Mouse (Mus musculus) limb, embryonic 14.5 days (tissue): ENCODE data around the gene Gm15013. TPM values are rescaled to one million over a fixed set of nuclear protein-coding genes. Genes with fewer than 3 reads are reported as not detected.

Source experiments
- ATAC-seq: fragments of 200-750 bp; cut with Nextera tagmentation; 2 replicates; pipeline ENCODE4 v1.8.0; 2017; ENCODE audit warnings: low read depth, moderate number of reproducible peaks, moderate TSS enrichment; ENCODE audit not compliant: low FRiP score
- DNase-seq: peaks from one replicate; pipeline ENCODE4 v3.0.0-alpha.2; 2015; ENCODE audit warnings: low spot score
- H3K27ac ChIP-seq: fragments of 300-500 bp; sonication (generic); replicated peaks from 2 replicates; pipeline ENCODE4 v1.5.1; 2014; ENCODE audit warnings: low read depth, mild to moderate bottlenecking, low read length, moderate library complexity, mixed read lengths
- H3K27me3 ChIP-seq: fragments of 300-500 bp; sonication (generic); 2 replicates; pipeline ENCODE4 v1.6.1; 2014; ENCODE audit warnings: low read length, mixed read lengths; ENCODE audit not compliant: control insufficient read depth, insufficient read depth
- H3K36me3 ChIP-seq: fragments of 300-500 bp; sonication (generic); 2 replicates; pipeline ENCODE4 v1.6.1; 2014; ENCODE audit warnings: mild to moderate bottlenecking, low read length, moderate library complexity, mixed read lengths; ENCODE audit not compliant: control insufficient read depth, insufficient read depth
- H3K4me1 ChIP-seq: fragments of 300-500 bp; sonication (generic); 2 replicates; pipeline ENCODE4 v1.6.1; 2014; ENCODE audit warnings: antibody characterized with exemption, low read length, mixed read lengths; ENCODE audit not compliant: control insufficient read depth, insufficient read depth
- H3K4me2 ChIP-seq: fragments of 300-500 bp; sonication (generic); replicated peaks from 2 replicates; pipeline ENCODE4 v1.6.1; 2014; ENCODE audit warnings: low read depth, mild to moderate bottlenecking, low read length, moderate library complexity; ENCODE audit not compliant: severe bottlenecking
- H3K4me3 ChIP-seq: fragments of 300-500 bp; sonication (generic); replicated peaks from 2 replicates; pipeline ENCODE4 v1.5.1; 2014; ENCODE audit warnings: low read length
- H3K9ac ChIP-seq: fragments of 300-500 bp; sonication (generic); 2 replicates; pipeline ENCODE4 v1.6.1; 2014; ENCODE audit warnings: mild to moderate bottlenecking, low read depth, low read length, moderate library complexity; ENCODE audit not compliant: severe bottlenecking
- H3K9me3 ChIP-seq: fragments of 300-500 bp; sonication (generic); 2 replicates; pipeline ENCODE4 v1.6.1; 2016; ENCODE audit warnings: low read length; ENCODE audit not compliant: control insufficient read depth
- POLR2A ChIP-seq: fragments of 200-500 bp; IDR thresholded peaks from 2 replicates; pipeline ENCODE4 v1.8.0; 2012; ENCODE audit warnings: inconsistent platforms, mild to moderate bottlenecking, moderate library complexity, borderline replicate concordance; ENCODE audit not compliant: insufficient read depth, insufficient read length; ENCODE audit errors: extremely low read depth
- WGBS: fragments of 180-500 bp; shearing (Covaris S2); extraction: QIAGEN DNeasy Blood & Tissue Kit; methylation state at CpG from one replicate; pipeline ENCODE4 v1.1.7; 2014; 5-methylcytosine and 5-hydroxymethylcytosine counted together
- polyA plus RNA-seq, 2 experiments: library from polyadenylated mRNA; depleted of rRNA in 1 of 2; stranded (reverse) in 1 of 2; unstranded in 1 of 2; fragments of >200 nt; fragmentation: Nextera tagmentation in 1 of 2; extraction: Ambion mirVana in 1 of 2; gene quantifications; 2 replicates each; pipeline versions ENCODE4 v1.2.1 to v1.2.3; 2012 to 2014

Gene Gm15013
- polyA plus RNA-seq, 2 experiments: 0.25 TPM; not detected in 1

- no peak for TF ChIP-seq POLR2A
- 85% methylated on average over 2 of the region's 2 CpGs for WGBS
- Histone ChIP-seq H3K4me2 (no peak overlapping the region), H3K27ac (no peak overlapping the region), H3K4me3 (no peak overlapping the region), H3K9me3 (no peaks in the 10 kb centered on the region), H3K4me1 (no peaks in the 10 kb centered on the region), H3K36me3 (0 out of 2 replicates have a peak, but pooled peaks cover 2% of the 10 kb centered on the region), H3K27me3 (no peaks in the 10 kb centered on the region), H3K9ac (no peak overlapping the region)
- ATAC-seq (no peak), DNase-seq (no peak)
These were observed 8.1 kb upstream of the Gm15013 start for GRCm38 (mm10) chrX:139722350-139722749.

DNA sequence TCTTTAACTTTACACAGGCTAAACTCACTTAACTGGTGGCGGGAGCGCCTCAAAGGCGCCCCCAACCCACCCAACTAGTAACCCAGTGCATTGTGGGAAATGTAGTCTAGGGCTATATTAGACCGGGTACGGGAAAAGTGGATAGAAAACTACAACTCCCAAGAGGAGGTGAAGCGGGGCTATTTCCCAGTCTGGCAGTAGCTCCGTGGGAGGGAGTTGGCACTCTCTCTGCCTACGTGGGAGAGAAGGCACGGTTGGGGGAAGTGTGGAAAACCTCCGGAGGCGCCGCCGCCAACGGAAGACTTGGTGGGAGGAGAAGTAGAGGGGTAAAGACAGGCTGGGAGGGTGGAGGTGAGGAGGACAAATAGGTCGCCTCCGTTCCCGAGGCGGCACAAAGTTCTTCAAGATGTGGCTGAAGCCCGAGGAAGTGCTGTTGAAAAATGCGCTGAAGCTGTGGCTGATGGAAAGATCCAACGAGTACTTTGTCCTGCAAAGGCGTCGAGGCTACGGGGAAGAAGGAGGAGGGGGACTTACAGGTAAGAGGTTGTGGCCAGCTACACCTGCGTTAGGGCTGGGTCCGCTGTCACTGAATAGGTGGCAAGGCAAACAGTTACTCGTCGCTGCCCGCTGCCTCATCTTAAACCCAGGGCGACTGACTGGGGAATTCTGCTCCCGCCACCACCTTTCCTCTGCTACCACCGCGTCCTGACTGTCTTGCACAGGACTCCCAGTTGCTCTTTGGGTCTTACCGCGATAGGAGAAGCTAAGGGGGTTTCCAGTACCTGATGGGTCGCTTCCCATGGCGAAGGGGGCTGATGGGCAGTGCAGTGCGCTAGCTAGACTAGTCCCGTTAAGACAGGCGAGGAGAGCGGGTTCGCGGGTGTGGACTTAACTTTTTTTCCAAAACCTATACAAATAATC, 29.2 kb downstream of the Gm15013 start, which contains the start of gene Tbc1d8b:
Gene Tbc1d8b (plus strand): TSS at position 222 of the 921 bp plus-strand sequence.
- Histone ChIP-seq H3K4me1 (no peaks in the 10 kb centered on the region), H3K36me3 (no peaks in the 10 kb centered on the region), H3K9me3 (no peaks in the 10 kb centered on the region), H3K4me3 (peak within 1 kb of the TSS; percentile 53), H3K4me2 (peak within 1 kb of the TSS; percentile 52), H3K27ac (peak within 1 kb of the TSS; percentile 33; the same call in 1 of the 2 replicates), H3K27me3 (no peaks in the 10 kb centered on the region; the same call in 1 of the 2 replicates), H3K9ac (peak within 1 kb of the TSS; percentile 63)
- TF ChIP-seq POLR2A: peak; percentile 77; the same call in 1 of the 2 replicates
- peak; percentile 95 for DNase-seq
- peak; percentile 97 for ATAC-seq
- 16% methylated on average over 42 of the region's 43 CpGs for WGBS

DNA sequence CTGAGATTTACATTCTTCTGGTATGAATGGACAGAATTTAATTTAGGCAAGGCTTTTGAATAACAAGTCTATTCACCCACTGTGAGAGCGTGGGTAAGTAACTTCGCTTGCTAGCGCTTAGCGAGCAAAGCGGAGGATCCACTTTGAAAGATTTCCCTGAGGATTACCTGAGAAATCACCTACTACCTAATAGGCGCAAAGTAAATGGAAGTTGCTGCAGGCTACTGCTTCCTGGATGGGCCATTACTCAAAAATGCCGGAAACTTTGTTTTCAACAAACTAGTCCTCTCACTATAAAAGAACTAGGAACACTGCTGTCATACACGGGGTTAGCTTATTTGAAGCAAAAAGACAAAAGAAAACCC, 29.9 kb downstream of the Gm15013 start:
- ATAC-seq (peak; percentile 36; the same call in 1 of the 2 replicates), DNase-seq (no peak)
- Histone ChIP-seq H3K27ac (0 out of 2 replicates have a peak overlapping the region, but pooled peaks have one; percentile 19), H3K4me3 (peak overlapping the region; percentile 53), H3K27me3 (no peaks in the 10 kb centered on the region; the same call in 1 of the 2 replicates), H3K9ac (peak overlapping the region; percentile 40; the same call in 1 of the 2 replicates), H3K4me2 (peak overlapping the region; percentile 52), H3K9me3 (no peaks in the 10 kb centered on the region), H3K36me3 (no peaks in the 10 kb centered on the region), H3K4me1 (no peaks in the 10 kb centered on the region)
- 23% methylated on average over 8 of the region's 8 CpGs for WGBS
- no peak for TF ChIP-seq POLR2A

DNA sequence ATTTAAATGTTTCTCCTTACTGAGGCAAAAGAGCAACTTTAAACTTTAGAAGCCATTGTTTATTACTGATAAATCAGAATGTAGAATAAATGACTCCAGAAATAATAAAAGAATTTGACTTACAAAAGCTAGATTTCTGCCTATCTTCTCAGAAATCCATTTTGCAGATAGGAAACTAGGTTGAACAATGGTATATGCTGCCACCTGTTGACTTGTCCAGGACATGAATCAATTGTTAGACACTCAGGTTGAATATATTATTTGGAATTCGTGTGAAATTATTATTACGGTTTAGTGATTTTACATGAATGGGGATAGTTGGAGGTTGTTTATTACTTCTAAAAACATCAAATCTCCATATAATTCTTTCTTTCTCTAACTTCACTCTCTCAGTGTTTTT, 48.5 kb downstream of the Gm15013 start:
- 70% methylated on average over 2 of the region's 2 CpGs for WGBS
- Histone ChIP-seq H3K27ac (no peak overlapping the region), H3K4me1 (no peaks in the 10 kb centered on the region), H3K9ac (no peak overlapping the region), H3K36me3 (no peaks in the 10 kb centered on the region), H3K27me3 (no peaks in the 10 kb centered on the region), H3K4me2 (no peak overlapping the region), H3K9me3 (no peaks in the 10 kb centered on the region), H3K4me3 (no peak overlapping the region)
- peak; percentile 21 for DNase-seq
- no peak for TF ChIP-seq POLR2A
- ATAC-seq: no peak

Other genes starting within 250 kb of the Gm15013 start
- gene D330045A20Rik, start 234.1 kb downstream of the Gm15013 start, polyA plus RNA-seq (2012; rRNA removed): 0.64 and 0.75 TPM in 2 replicates
- gene D330045A20Rik, start 234.1 kb downstream of the Gm15013 start, polyA plus RNA-seq (2014; fragmentation: Nextera tagmentation; extraction: Ambion mirVana): 0.90 and 0.99 TPM in 2 replicates
- gene Rnf128, start 151.2 kb downstream of the Gm15013 start, polyA plus RNA-seq (2012; rRNA removed): 3.0 and 3.3 TPM in 2 replicates
- 10.4 and 11.2 TPM in 2 replicates for gene Rnf128, start 151.2 kb downstream of the Gm15013 start, polyA plus RNA-seq (2014; fragmentation: Nextera tagmentation; extraction: Ambion mirVana)
- 8.3 and 10.0 TPM in 2 replicates for gene Tbc1d8b, start 29.5 kb downstream of the Gm15013 start, polyA plus RNA-seq (2012; rRNA removed)
- 2.5 and 2.6 TPM in 2 replicates for gene Tbc1d8b, start 29.5 kb downstream of the Gm15013 start, polyA plus RNA-seq (2014; fragmentation: Nextera tagmentation; extraction: Ambion mirVana)
- 2.9 and 3.4 TPM in 2 replicates for gene Ripply1, start 67.9 kb upstream of the Gm15013 start, polyA plus RNA-seq (2012; rRNA removed)
- not detected in 2 replicates for gene Ripply1, start 67.9 kb upstream of the Gm15013 start, polyA plus RNA-seq (2014; fragmentation: Nextera tagmentation; extraction: Ambion mirVana)
- 0.65 and 0.67 TPM in 2 replicates for gene Cldn2, start 86.3 kb upstream of the Gm15013 start, polyA plus RNA-seq (2012; rRNA removed)
- 0.25 and 0.30 TPM in 2 replicates for gene Cldn2, start 86.3 kb upstream of the Gm15013 start, polyA plus RNA-seq (2014; fragmentation: Nextera tagmentation; extraction: Ambion mirVana)
- 19.4 and 21.8 TPM in 2 replicates for gene Morc4, start 157.2 kb upstream of the Gm15013 start, polyA plus RNA-seq (2012; rRNA removed)
- gene Morc4, start 157.2 kb upstream of the Gm15013 start, polyA plus RNA-seq (2014; fragmentation: Nextera tagmentation; extraction: Ambion mirVana): 24.0 and 31.0 TPM in 2 replicates